ENCODE assay signal across 30 mouse cellular contexts in the genomic region with DNA sequence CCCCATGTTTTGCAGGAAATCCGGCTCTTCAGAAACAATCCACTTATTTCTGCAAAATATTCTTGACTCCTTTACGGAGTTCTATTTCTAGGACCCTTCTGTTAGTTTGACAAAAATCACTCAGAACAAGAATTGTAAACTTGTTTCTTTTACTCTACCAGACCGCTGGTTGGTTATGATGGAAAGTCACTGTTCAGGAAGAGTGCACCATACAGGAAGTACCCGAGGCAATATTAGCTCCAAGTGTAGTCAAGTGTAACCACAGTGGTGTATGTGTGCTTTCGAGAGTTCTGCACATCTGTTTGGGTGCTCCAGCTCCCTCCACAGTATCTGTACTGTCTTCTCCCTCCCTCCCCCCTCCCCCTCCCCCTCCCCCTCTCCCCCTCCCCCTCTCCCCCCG. TPM values are rescaled to one million over a fixed set of nuclear protein-coding genes. Genes with fewer than 3 reads are reported as not detected.
A peak's percentile ranks its signal among the peaks of the same experiment; 100 is the strongest.
DNase-seq lines count a peak whose midpoint lies in the region; ATAC-seq and TF ChIP-seq lines count a peak whose summit lies in the region.
"Had no signal": no experiment of that assay in that cellular context is flagged by ENCODE, and none has a peak within 500 bp of the region (broad histone marks: within the 10 kb centered on the region; RNA-seq: fewer than 3 reads in every experiment).

No protein-coding gene starts in this region.

- peak; percentile 74 for ATAC-seq in common myeloid progenitor, adult 5-6 weeks (replicated peaks; ENCODE audit: low read depth, poor library complexity, severe bottlenecking)
- ATAC-seq in megakaryocyte progenitor cell, adult 5-6 weeks (replicated peaks; ENCODE audit: poor library complexity), result peak; percentile 40; the same call in 1 of the 2 replicates
- ATAC-seq: forebrain, postnatal 0 days; lung, postnatal 0 days; midbrain, embryonic 15.5 days had no signal

- DNase-seq in A20 (ENCODE audit: low read depth, low spot score), result peak; percentile 74
- DNase-seq in CD4-positive, CD25-positive, alpha-beta regulatory T cell, adult 2 months (ENCODE audit: low read depth, low spot score), result peak; percentile 50
- DNase-seq in left cerebral cortex, adult 2 months (ENCODE audit: extremely low spot score in 1 of 2, low spot score in 2 of 2), result no peak
- DNase-seq in cerebellum, postnatal 14 days, result no peak
- DNase-seq in embryonic facial prominence, embryonic 10.5 days (ENCODE audit: low spot score), result no peak
- no peak for DNase-seq in ovary, adult 18-20 months (ENCODE audit: low spot score)
- DNase-seq: adrenal gland, postnatal 10 days; cerebellum, adult 9-10 months; forebrain, postnatal 0 days; gastrocnemius, postnatal 10 days; heart, postnatal 36 days; kidney, adult 9 months; kidney, postnatal 10 days; layer of hippocampus, postnatal 36 days; liver, embryonic 13.5 days; lung, adult 18-20 months; right cerebral cortex, postnatal 25 days; thymus, adult 2 months had no signal

- no peaks in the 10 kb centered on the region for H3K9me3 ChIP-seq in embryonic facial prominence, embryonic 10.5 days
- H3K9me3 ChIP-seq: embryonic facial prominence, embryonic 15.5 days; forebrain, embryonic 12.5 days; hindbrain, embryonic 13.5 days; limb, embryonic 10.5 days; limb, embryonic 15.5 days; liver, embryonic 13.5 days; midbrain, embryonic 10.5 days; midbrain, embryonic 15.5 days; neural tube, embryonic 13.5 days had no signal

- TF ChIP-seq CTCF in left cerebral cortex, adult 2 months (IDR thresholded peaks at IDR 0.05), result no peak

- H3K27ac ChIP-seq in left cerebral cortex, adult 2 months, result no peak overlapping the region
- H3K27ac ChIP-seq in embryonic facial prominence, embryonic 10.5 days (replicated peaks), result no peak overlapping the region
- H3K27ac ChIP-seq: embryonic facial prominence, embryonic 15.5 days; forebrain, embryonic 12.5 days; hindbrain, embryonic 13.5 days; limb, embryonic 10.5 days; limb, embryonic 15.5 days; liver, embryonic 13.5 days; macrophage; midbrain, embryonic 10.5 days; midbrain, embryonic 15.5 days; neural tube, embryonic 13.5 days had no signal

- WGBS in embryonic facial prominence, embryonic 10.5 days, result 83% methylated on average over 5 of the region's 6 CpGs

- intact Hi-C loops in left cerebral cortex, adult 2 months (cut with DNase I), result no loop called here

- no peak overlapping the region for H3K4me3 ChIP-seq in left cerebral cortex, adult 2 months
- H3K4me3 ChIP-seq in embryonic facial prominence, embryonic 10.5 days, result no peak overlapping the region
- H3K4me3 ChIP-seq: embryonic facial prominence, embryonic 15.5 days; forebrain, embryonic 12.5 days; hindbrain, embryonic 13.5 days; limb, embryonic 10.5 days; limb, embryonic 15.5 days; liver, embryonic 13.5 days; midbrain, embryonic 10.5 days; midbrain, embryonic 15.5 days; neural tube, embryonic 13.5 days had no signal

- no peaks in the 10 kb centered on the region for H3K36me3 ChIP-seq in embryonic facial prominence, embryonic 10.5 days (replicated peaks)
- H3K36me3 ChIP-seq: embryonic facial prominence, embryonic 15.5 days; forebrain, embryonic 12.5 days; hindbrain, embryonic 13.5 days; limb, embryonic 10.5 days; limb, embryonic 15.5 days; liver, embryonic 13.5 days; midbrain, embryonic 10.5 days; midbrain, embryonic 15.5 days; neural tube, embryonic 13.5 days had no signal

- H3K4me1 ChIP-seq in embryonic facial prominence, embryonic 10.5 days, result peaks cover 10% of the 10 kb centered on the region
- H3K4me1 ChIP-seq: limb, embryonic 15.5 days had no signal

- no peaks in the 10 kb centered on the region for H3K27me3 ChIP-seq in embryonic facial prominence, embryonic 10.5 days (replicated peaks; ENCODE audit: low read depth, poor library complexity, severe bottlenecking)
- H3K27me3 ChIP-seq: embryonic facial prominence, embryonic 15.5 days; forebrain, embryonic 12.5 days; hindbrain, embryonic 13.5 days; limb, embryonic 15.5 days; liver, embryonic 13.5 days; midbrain, embryonic 15.5 days; neural tube, embryonic 13.5 days had no signal

RNA-seq across cellular contexts. Expression of a gene that starts 5.1 kb away (rescaled TPM):
- total RNA-seq in common myeloid progenitor, adult 5-6 weeks (2017), result 49.3 and 53.9 TPM in 2 replicates
- 106 and 109 TPM in 2 replicates for total RNA-seq in megakaryocyte progenitor cell, adult 5-6 weeks (2015)
- total RNA-seq in megakaryocyte progenitor cell, adult 5-6 weeks (2017), result 55.6 and 61.3 TPM in 2 replicates
- 10 to 100 TPM; 64.0 to 66.9 TPM for total RNA-seq in left cerebral cortex, adult 2 months (2021)
- 83.4 and 85.8 TPM in 2 replicates for polyA plus RNA-seq in embryonic facial prominence, embryonic 10.5 days (2016; fragmentation: Nextera tagmentation; extraction: Ambion mirVana)

Comparison
In these comparisons a context has a peak if more than half of its experiments do, and no peak if none do; other contexts are left out.
1. DNase-seq: peak in A20 (single experiment) and CD4-positive, CD25-positive, alpha-beta regulatory T cell, adult 2 months (single experiment); none in left cerebral cortex, adult 2 months (0 of 2), cerebellum, postnatal 14 days (0 of 2), embryonic facial prominence, embryonic 10.5 days (single experiment) and ovary, adult 18-20 months (single experiment).